Mouse (Mus musculus) liver, adult 10 weeks (tissue): Measurements from ENCODE around the gene Katnal1. TPM values are rescaled to one million over a fixed set of nuclear protein-coding genes. Genes with fewer than 3 reads are reported as not detected.

ENCODE experiments used
- polyA plus RNA-seq: library from polyadenylated mRNA; stranded (reverse); fragments of 350-450 nt; fragmentation: Illumina TruSeq; extraction: RNeasy Lipid Tissue Mini Kit (QIAGEN cat#74804); gene quantifications from one replicate; pipeline ENCODE4 v1.2.3, GENCODE M21; 2014; ENCODE audit warnings: low read depth, low replicate concordance

The Katnal1 gene
- 2.5 TPM for polyA plus RNA-seq

GRCm38 (mm10) chr5:148929116-148929449 is at the start of gene Katnal1:
Gene Katnal1 (minus strand): TSS chr5:148929320.

Other genes starting within 250 kb of the Katnal1 start
- not detected for gene Gm42791, start 65.8 kb upstream of the Katnal1 start, polyA plus RNA-seq